Mouse (Mus musculus) bone marrow, adult 2 months (tissue): ENCODE results near the gene R3hdm2.

ENCODE experiments used
- CTCF ChIP-seq: fragments of 200-500 bp; IDR thresholded peaks from 2 replicates; pipeline ENCODE4 v1.5.1; 2011; ENCODE audit warnings: low read length, control low read depth; ENCODE audit not compliant: control insufficient read depth, insufficient read depth
- POLR2A ChIP-seq: fragments of 200-500 bp; IDR thresholded peaks from 2 replicates; pipeline ENCODE4 v1.6.1; 2011; ENCODE audit warnings: low read depth, mild to moderate bottlenecking, control low read depth, low read length, borderline replicate concordance; ENCODE audit not compliant: control insufficient read depth

- no peak for TF ChIP-seq CTCF
- no peak for TF ChIP-seq POLR2A
Observed at GRCm38 (mm10) chr10:127521611-127522080, 141.5 kb downstream of the R3hdm2 start.
